Mouse (Mus musculus) mature B cell (primary cell): ENCODE measurements around the gene Oas1a.
"Not testable (repeated sequence)": the region's sequence is repeated elsewhere in the genome, so short reads cannot be mapped to it uniquely, and the experiment has no call there.

Experiments used
- in situ Hi-C: fragments of 300-500 bp; cut with MboI; formaldehyde crosslinking; loops from 2 replicates; pipeline ENCODE4 v1.14.3; 2019

Gene Oas1a

GRCm38 (mm10) chr5:120892243-120892660 lies 15.1 kb downstream of the Oas1a start:
- in situ Hi-C loops, result no loop called here

- in situ Hi-C loops, result not testable (repeated sequence)
Measured at GRCm38 (mm10) chr5:120891566-120892242, 15.6 kb downstream of the Oas1a start.

DNA sequence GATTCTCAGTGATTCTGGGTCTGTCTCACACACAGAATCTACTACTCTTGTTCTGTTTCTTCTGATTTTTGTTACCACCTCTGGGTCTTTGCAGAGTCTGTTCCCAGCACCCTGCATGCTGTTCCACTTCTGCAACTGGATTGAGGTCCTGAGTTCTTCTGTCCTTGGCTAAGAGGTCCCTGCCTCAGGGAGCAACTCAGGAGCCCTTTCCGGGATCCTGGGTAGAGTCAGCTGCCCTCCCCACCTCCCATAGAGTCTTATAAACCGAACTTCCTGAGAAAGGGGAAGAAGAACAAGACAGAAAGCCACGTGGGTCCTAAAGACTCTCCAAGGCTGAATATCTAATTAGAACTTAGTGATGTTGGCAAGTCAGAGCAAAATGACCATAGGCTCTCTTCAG lies 16.3 kb downstream of the Oas1a start:
- in situ Hi-C loops, result no loop called here

GRCm38 (mm10) chr5:120890026-120890425 lies 17.3 kb downstream of the Oas1a start:
- in situ Hi-C loops, result no loop called here

GRCm38 (mm10) chr5:120888294-120888815 lies 19.0 kb downstream of the Oas1a start:
- in situ Hi-C loops, result not testable (repeated sequence)

DNA sequence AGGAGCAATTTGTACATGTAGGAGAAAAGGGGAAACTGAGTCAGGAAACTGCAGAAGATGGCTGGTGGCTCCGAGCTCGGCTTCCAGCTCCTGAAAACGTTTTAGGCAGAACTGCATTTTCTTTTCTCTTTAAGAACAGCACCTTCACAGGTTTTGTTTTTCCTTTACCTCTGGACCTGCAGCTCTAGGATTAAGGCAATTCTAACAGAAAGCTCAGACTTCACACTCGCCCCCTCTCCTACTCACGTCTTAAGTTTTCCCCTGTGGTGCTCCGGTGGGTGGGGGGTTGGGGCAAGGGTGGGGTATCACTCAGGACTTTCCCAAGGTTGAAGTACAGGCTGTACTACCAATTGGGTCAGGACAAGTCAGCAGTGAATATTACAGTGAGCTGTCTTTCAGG lies 19.5 kb downstream of the Oas1a start:
- in situ Hi-C loops, result no loop called here

DNA sequence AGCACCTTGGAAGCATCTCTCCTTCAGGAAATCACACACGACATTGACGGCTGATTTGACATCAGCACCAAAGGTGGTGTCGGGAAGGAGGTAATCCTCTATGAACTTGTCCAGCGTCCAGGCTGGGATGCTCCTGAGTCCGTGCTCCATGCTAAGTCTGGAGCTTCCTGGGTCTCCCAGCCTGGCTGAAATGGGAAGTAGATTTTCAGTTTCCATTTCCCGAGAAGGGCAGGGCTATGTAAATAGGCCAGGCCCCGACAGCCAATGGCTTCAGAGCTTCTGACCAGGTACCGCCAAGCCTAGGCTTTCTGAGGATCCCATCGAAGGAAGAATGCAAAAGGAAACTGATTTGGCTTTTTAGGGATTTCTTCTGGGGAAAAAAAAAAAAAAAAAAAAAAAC lies 19.9 kb downstream of the Oas1a start, which contains the start of gene Oas1g:
TSS of gene Oas1g (minus strand) at position 201 of the 400 bp plus-strand sequence.
- in situ Hi-C loops, result not testable (repeated sequence)

DNA sequence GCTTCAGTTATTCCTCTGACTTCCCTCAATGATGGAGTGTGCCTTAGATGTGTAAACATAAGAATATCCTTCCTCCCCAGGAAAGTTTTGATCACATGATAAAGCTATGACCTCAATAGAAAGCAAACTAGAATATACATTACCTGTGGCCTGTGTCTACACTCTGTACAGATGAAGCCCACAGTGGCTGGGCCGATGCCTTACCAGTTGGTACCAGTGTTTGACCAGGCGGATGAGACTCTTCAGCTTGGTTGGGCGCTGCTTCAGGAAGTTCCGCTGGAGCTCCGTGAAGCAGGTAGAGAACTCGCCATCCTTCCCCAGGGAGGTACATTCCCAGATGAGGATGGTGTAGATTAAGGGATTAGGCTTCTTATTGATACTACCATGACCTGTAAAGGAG lies 25.6 kb downstream of the Oas1a start:
- in situ Hi-C loops, result not testable (repeated sequence)

GRCm38 (mm10) chr5:120878803-120879202 lies 28.5 kb downstream of the Oas1a start:
- in situ Hi-C loops, result not testable (repeated sequence)

DNA sequence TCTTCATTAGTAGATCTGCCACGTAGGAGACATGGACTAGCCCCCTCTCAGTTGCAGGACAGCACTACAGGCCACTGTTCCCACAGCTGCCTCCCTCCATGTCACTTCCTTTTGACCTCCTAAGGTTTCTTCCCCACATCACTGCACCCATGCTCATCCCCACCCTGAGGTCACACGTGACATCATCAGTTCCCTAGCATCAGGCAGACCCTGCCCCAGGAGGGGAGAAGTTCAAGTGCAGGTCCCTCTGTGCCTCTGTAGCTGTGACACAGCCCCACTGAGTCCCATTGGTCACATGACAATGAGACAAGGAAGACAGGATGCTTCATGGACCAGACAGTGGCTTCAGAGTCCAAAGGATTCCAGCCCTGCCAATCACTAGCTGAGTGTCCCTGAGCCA lies 29.9 kb downstream of the Oas1a start:
- in situ Hi-C loops, result not testable (repeated sequence)

- in situ Hi-C loops, result not testable (repeated sequence)
Measured at GRCm38 (mm10) chr5:120876839-120877238, 30.5 kb downstream of the Oas1a start.

DNA sequence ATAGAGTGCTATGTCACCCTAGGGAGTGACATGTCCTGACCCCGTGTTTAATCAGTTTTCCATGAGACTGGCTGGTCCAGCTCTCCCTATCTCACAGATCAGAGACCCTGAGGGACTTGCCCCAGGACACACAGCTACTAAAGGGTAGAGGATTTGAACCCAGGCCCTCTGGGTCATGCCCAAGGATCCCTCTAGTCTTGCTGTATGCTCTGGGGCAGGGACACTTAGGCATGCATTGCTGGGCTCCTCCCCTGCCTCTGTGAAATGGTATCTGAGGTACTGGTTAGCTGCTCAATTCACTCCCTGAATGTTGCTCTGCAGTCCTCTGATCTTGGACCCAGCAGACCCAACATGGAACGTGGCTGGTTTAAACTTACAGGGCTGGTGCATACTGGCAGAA lies 35.9 kb downstream of the Oas1a start:
- in situ Hi-C loops, result no loop called here

DNA sequence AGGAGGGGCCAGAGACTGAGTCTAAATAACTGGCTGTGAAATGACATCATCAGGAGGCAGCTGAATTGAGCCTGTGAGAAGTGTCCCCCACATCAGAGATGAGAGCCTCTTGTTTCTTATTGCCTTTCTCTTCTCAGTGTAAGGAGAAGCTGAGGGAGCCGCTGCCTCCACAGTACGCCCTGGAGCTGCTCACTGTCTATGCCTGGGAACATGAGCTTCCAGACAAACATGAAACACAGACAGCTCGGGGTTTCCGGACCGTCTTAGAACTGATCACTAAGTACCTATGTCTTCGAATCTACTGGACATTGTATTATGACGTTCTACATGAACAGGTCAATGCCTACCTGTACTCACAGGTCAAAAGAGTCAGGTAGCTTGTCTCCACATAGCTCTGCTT lies 36.5 kb downstream of the Oas1a start:
- in situ Hi-C loops, result no loop called here

- in situ Hi-C loops, result no loop called here
Measured at GRCm38 (mm10) chr5:120870081-120870480, 37.2 kb downstream of the Oas1a start.

GRCm38 (mm10) chr5:120869436-120870015 lies 37.8 kb downstream of the Oas1a start:
- in situ Hi-C loops, result no loop called here

DNA sequence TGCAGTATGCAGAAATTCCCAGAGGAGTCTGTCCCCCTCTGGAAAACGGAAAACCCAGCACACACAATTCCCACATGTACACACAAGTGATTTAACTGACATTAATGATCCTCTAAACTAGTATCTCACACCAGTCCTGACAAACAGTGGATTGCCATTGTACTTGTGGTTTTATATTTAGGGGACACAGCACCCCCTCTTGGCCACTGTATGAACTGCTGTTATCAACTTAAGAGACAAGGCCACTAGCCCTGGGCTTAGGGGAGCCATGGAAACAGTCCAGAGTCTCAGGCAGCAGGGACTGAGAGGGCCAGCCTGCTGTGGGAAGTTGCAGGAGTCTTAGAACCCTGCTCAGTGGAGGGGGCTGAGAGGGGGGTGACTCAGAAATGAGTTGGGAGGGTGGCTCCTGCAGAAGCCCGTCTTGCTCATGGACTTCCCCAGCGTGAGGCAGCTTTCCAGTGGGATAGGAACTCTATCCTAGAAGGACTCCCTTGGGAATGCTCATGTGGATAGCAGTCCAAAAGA lies 41.9 kb downstream of the Oas1a start:
- in situ Hi-C loops, result no loop called here

GRCm38 (mm10) chr5:120861121-120861520 lies 46.2 kb downstream of the Oas1a start, which contains the start of gene Oas1h:
Oas1h (plus strand) TSS chr5:120861421.
- in situ Hi-C loops, result no loop called here

- in situ Hi-C loops, result no loop called here
Measured at GRCm38 (mm10) chr5:120859241-120859640, 48.1 kb downstream of the Oas1a start.

- in situ Hi-C loops, result no loop called here
Measured at GRCm38 (mm10) chr5:120849601-120850136, 57.7 kb downstream of the Oas1a start.

- in situ Hi-C loops, result no loop called here
Measured at GRCm38 (mm10) chr5:120847067-120847466, 60.3 kb downstream of the Oas1a start, which contains the start of gene Oas1f. Oas1f (plus strand) TSS chr5:120847367.
